Mouse (Mus musculus) liver, postnatal 0 days (tissue): Measurements from ENCODE around the gene Tmem208.

ENCODE experiments used
- CTCF ChIP-seq: sonication (generic); IDR thresholded peaks from 2 replicates; pipeline ENCODE4 v1.5.1; 2016; ENCODE audit warnings: antibody characterized with exemption, low read depth
- EP300 ChIP-seq: IDR thresholded peaks from 2 replicates; pipeline ENCODE4 v1.6.1; 2016; ENCODE audit warnings: antibody characterized with exemption, low read depth, mild to moderate bottlenecking

DNA sequence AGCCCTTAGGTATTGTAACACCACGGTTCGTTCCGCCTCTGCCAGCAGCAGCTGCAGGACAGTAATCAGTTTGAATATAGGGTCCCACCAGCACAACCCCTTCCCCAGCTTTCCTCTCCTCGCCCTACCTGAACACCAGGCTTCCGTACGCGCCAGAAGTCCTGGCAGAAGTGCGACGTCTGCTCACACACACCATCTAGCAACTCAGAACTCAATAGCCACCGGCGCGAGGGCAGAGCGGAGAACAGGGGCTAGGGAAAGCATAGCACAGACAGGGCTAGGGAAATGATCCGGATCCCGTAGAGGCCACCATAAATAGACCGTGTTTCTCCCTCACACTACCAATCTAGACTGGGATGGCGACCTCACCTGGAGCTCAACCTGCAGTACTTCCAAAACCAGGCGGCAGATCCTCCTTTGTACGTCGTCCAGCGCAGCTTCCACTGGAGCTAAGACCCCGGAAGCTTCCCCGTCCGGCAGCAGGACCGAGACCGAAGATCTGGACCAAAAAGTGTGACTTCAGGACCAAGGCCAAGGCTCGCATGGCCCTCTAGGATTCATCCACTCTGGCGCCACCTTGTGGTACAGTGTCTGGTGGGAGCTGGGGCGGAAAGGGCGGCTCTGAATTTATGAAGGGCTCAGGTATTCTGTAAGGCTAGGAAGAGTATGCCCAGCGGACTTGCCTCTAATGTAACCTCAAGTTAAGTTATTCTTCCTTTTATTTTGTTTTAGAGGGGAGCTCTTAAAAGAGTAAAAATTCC is 35.4 kb upstream of the Tmem208 start:
- TF ChIP-seq CTCF (peak; percentile 98), EP300 (no peak)
